In genomic region chr10:128945675-128946074, GRCm38 (mm10) we compare ENCODE assay signal across 9 mouse cellular contexts. TPM values are rescaled to one million over a fixed set of nuclear protein-coding genes. Genes with fewer than 3 reads are reported as not detected.
DNase-seq lines count a peak whose midpoint lies in the region; ATAC-seq lines count a peak whose summit lies in the region.
"Had no signal": no experiment of that assay in that cellular context is flagged by ENCODE, and none has a peak within 500 bp of the region (broad histone marks: within the 10 kb centered on the region; RNA-seq: fewer than 3 reads in every experiment).

No protein-coding gene starts in this region.

- no peak for ATAC-seq in monocyte, adult 5-6 weeks (replicated peaks; ENCODE audit: insufficient number of reproducible peaks, low FRiP score, low TSS enrichment, poor library complexity, severe bottlenecking)

- intact Hi-C loops in gastrocnemius, postnatal 36 days (cut with DNase I) = loop anchor here (2.0 kb wide), 1 partner anchor 31 kb away; no protein-coding TSS in a partner anchor

- DNase-seq in embryo, embryonic 10.5 days (ENCODE audit: low spot score) = peak; percentile 25
- DNase-seq in embryo, embryonic 11 days = no peak
- DNase-seq in 416B (ENCODE audit: low read depth) = peak; percentile 65
- DNase-seq in adrenal gland, postnatal 14 days = peak; percentile 81
- peak; percentile 33 to 62 for DNase-seq in gastrocnemius, postnatal 36 days
- peak; percentile 63 for DNase-seq in lung, postnatal 14 days
- no peak for DNase-seq in urinary bladder, postnatal 14 days (ENCODE audit: low spot score)

RNA-seq across cellular contexts. Expression of gene Itga7, which starts 12.1 kb away (rescaled TPM):
- 18.7 and 19.0 TPM in 2 replicates for total RNA-seq in adrenal gland, postnatal 14 days (2021)
- 10 to 100 TPM; 47.9 to 60.1 TPM for total RNA-seq in gastrocnemius, postnatal 36 days (2021)
- 0.19 to 0.53 TPM in 2 of 3 replicates, not detected in the other for total RNA-seq in monocyte, adult 5-6 weeks (2017)

RNA-seq across cellular contexts. Expression of gene Mettl7b, which starts 15.1 kb away (rescaled TPM):
- total RNA-seq in adrenal gland, postnatal 14 days (2021) = 0.83 and 37.1 TPM in 2 replicates
- under 1 TPM in 1 of 2 experiments, not detected in 1; 0.28 TPM for total RNA-seq in gastrocnemius, postnatal 36 days (2021)
- not detected in 3 replicates for total RNA-seq in monocyte, adult 5-6 weeks (2017)
- total RNA-seq: layer of hippocampus, postnatal 14 days had no signal

RNA-seq across cellular contexts. Expression of gene Bloc1s1, which starts 21.8 kb away (rescaled TPM):
- 220 TPM in 2 replicates for total RNA-seq in adrenal gland, postnatal 14 days (2021)
- total RNA-seq in gastrocnemius, postnatal 36 days (2021) = 100 to 1,000 TPM; 146 to 165 TPM
- 110 to 127 TPM (median 111 TPM) in 3 replicates for total RNA-seq in monocyte, adult 5-6 weeks (2017)

RNA-seq across cellular contexts. Expression of gene Rdh5, which starts 23.0 kb away (rescaled TPM):
- total RNA-seq in adrenal gland, postnatal 14 days (2021) = 10.9 and 15.5 TPM in 2 replicates
- total RNA-seq in gastrocnemius, postnatal 36 days (2021) = 1 to 10 TPM; 3.5 to 4.1 TPM
- 1.5 to 7.6 TPM in 2 of 3 replicates, not detected in the other for total RNA-seq in monocyte, adult 5-6 weeks (2017)

RNA-seq across cellular contexts. Expression of gene Olfr9, which starts 43.6 kb away (rescaled TPM):
- total RNA-seq in adrenal gland, postnatal 14 days (2021) = not detected in 2 replicates
- not detected for total RNA-seq in gastrocnemius, postnatal 36 days (2021)
- not detected in 3 replicates for total RNA-seq in monocyte, adult 5-6 weeks (2017)
- total RNA-seq: layer of hippocampus, postnatal 14 days had no signal

Comparison
In these comparisons a context has a peak if more than half of its experiments do, and no peak if none do; other contexts are left out.
1. DNase-seq: peak in embryo, embryonic 10.5 days (single experiment), 416B (single experiment), adrenal gland, postnatal 14 days (single experiment), gastrocnemius, postnatal 36 days (2 of 2) and lung, postnatal 14 days (single experiment); none in embryo, embryonic 11 days (single experiment) and urinary bladder, postnatal 14 days (single experiment).
2. RNA of gene Itga7, which starts 12.1 kb away (total RNA-seq): 47.9 to 60.1 TPM in gastrocnemius, postnatal 36 days and 18.7 to 19.0 TPM in adrenal gland, postnatal 14 days; 0.19 to 0.53 TPM in monocyte, adult 5-6 weeks; every median in the first group is over 10 times any median in the second.